Mouse (Mus musculus) ES-Bruce4 (cell line): ENCODE data around the gene Bcat2.

Source experiments
- CTCF ChIP-seq: IDR thresholded peaks from one replicate; pipeline ENCODE4 v1.8.1; 2011; ENCODE audit warnings: low read depth, low read length
- EP300 ChIP-seq: IDR thresholded peaks from 2 replicates; pipeline ENCODE4 v1.6.1; 2011; ENCODE audit warnings: low read depth, low read length; ENCODE audit not compliant: insufficient read depth
- POLR2A ChIP-seq: IDR thresholded peaks from one replicate; pipeline ENCODE4 v1.8.1; 2011; ENCODE audit warnings: low read length; ENCODE audit not compliant: insufficient read depth

- TF ChIP-seq CTCF (no peak), POLR2A (no peak), EP300 (no peak)
Measured at GRCm38 (mm10) chr7:45537602-45538001, 32.4 kb upstream of the Bcat2 start.
